Mouse (Mus musculus) bone marrow, adult 2 months (tissue): ENCODE measurements around the gene Wdtc1.

Source experiments
- CTCF ChIP-seq: fragments of 200-500 bp; IDR thresholded peaks from 2 replicates; pipeline ENCODE4 v1.5.1; 2011; ENCODE audit warnings: low read length, control low read depth; ENCODE audit not compliant: control insufficient read depth, insufficient read depth
- POLR2A ChIP-seq: fragments of 200-500 bp; IDR thresholded peaks from 2 replicates; pipeline ENCODE4 v1.6.1; 2011; ENCODE audit warnings: low read depth, mild to moderate bottlenecking, control low read depth, low read length, borderline replicate concordance; ENCODE audit not compliant: control insufficient read depth

GRCm38 (mm10) chr4:133372278-133372665 lies 19.0 kb upstream of the Wdtc1 start:
- TF ChIP-seq POLR2A (no peak), CTCF (no peak)
